Mouse (Mus musculus) testis, adult 2 months (tissue): Measurements from ENCODE around the gene Tesmin. TPM values are rescaled to one million over a fixed set of nuclear protein-coding genes. Genes with fewer than 3 reads are reported as not detected.

Experiments used
- H3K27ac ChIP-seq: fragments of 200-500 bp; 2 replicates; pipeline ENCODE4 v1.5.1; 2012; ENCODE audit warnings: low read depth, low read length; ENCODE audit not compliant: control insufficient read depth, insufficient read depth
- H3K27me3 ChIP-seq: fragments of 200-500 bp; 2 replicates; pipeline ENCODE4 v1.6.1; 2012; ENCODE audit warnings: mild to moderate bottlenecking, low read length, moderate library complexity; ENCODE audit not compliant: control insufficient read depth, insufficient read depth
- H3K36me3 ChIP-seq: fragments of 200-500 bp; 2 replicates; pipeline ENCODE4 v1.6.1; 2012; ENCODE audit warnings: mild to moderate bottlenecking, low read length; ENCODE audit not compliant: control insufficient read depth, insufficient read depth
- H3K4me1 ChIP-seq: fragments of 200-500 bp; 2 replicates; pipeline ENCODE4 v1.6.1; 2012; ENCODE audit warnings: low read length; ENCODE audit not compliant: control insufficient read depth, insufficient read depth
- H3K4me3 ChIP-seq: fragments of 200-500 bp; 2 replicates; pipeline ENCODE4 v1.5.1; 2012; ENCODE audit warnings: low read depth, mild to moderate bottlenecking, low read length, moderate library complexity, mixed read lengths; ENCODE audit not compliant: control insufficient read depth
- CTCF ChIP-seq: fragments of 200-500 bp; IDR thresholded peaks from 2 replicates; pipeline ENCODE4 v1.5.1; 2012; ENCODE audit warnings: low read depth, mild to moderate bottlenecking, inconsistent platforms, low read length, moderate library complexity; ENCODE audit not compliant: control insufficient read depth, insufficient read depth, insufficient replicate concordance
- POLR2A ChIP-seq: fragments of 200-500 bp; IDR thresholded peaks from 2 replicates; pipeline ENCODE4 v1.6.1; 2012; ENCODE audit warnings: low read depth, mild to moderate bottlenecking, inconsistent platforms, low read length, moderate library complexity; ENCODE audit not compliant: control insufficient read depth
- polyA plus RNA-seq: library from polyadenylated mRNA; depleted of rRNA; stranded (reverse); fragments of >200 nt; gene quantifications from 2 replicates; pipeline ENCODE4 v1.2.3, GENCODE M21; 2012; rRNA removed

Tesmin gene
- 134 and 150 TPM in 2 replicates for polyA plus RNA-seq

DNA sequence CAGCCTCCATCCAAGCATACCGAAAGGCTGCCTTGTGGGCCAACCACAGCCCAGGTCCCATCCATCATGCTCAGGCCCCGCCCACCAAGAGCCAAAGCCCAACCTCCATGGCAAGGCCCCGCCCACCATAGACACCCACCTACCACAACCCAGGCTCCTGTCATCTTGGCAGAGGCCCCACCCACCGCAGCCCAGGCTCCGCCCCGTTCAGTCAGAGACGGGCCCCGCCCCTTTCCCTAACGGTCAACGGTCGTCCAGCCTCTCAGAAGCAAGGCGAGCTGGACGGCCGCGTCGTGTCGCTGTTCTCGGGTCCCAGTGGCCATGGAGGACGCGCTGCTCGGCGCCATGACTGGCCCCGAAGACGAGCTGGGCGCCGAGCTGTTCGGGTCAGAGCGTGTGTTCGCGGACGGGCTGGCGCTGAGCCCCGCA is at the start of gene Tesmin:
Tesmin (plus strand) TSS at position 229 of the 429 bp plus-strand sequence.
- H3K4me1 ChIP-seq = peaks cover 5% of the 10 kb centered on the region
- peak within 1 kb of the TSS; percentile 97 for H3K27ac ChIP-seq
- TF ChIP-seq POLR2A (peak; percentile 95), CTCF (no peak)
- H3K4me3 ChIP-seq = peak within 1 kb of the TSS; percentile 89
- no peaks in the 10 kb centered on the region for H3K27me3 ChIP-seq
- H3K36me3 ChIP-seq = peaks cover 1% of the 10 kb centered on the region; the same call in 1 of the 2 replicates

- TF ChIP-seq CTCF (no peak), POLR2A (no peak)
- no peaks in the 10 kb centered on the region for H3K36me3 ChIP-seq
- peaks cover 2% of the 10 kb centered on the region; the same call in 1 of the 2 replicates for H3K4me1 ChIP-seq
- no peaks in the 10 kb centered on the region for H3K27me3 ChIP-seq
- no peak overlapping the region for H3K27ac ChIP-seq
- H3K4me3 ChIP-seq = no peak overlapping the region
These were observed 49.5 kb upstream of the Tesmin start for GRCm38 (mm10) chr19:3339187-3339586.

DNA sequence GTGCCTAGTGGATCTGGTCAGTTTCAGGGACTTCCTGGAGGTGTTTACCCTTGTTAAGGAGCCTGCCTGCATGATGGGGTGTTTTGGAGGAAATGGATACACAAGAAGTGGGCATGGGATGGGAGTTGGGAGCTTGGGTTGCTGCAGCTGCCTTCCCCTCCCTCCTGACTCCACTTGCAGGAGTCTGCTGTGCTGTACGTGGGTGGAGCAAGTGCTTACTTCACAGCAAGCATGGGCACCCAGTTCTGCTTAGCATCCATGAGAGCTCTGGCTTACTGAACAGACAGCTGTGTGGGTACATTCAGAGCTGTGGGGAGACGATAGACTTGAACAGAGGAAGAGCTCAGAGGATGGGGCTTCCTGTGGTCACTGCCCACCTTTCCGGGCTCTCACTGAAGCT is 47.6 kb upstream of the Tesmin start:
- no peaks in the 10 kb centered on the region for H3K36me3 ChIP-seq
- H3K27ac ChIP-seq = no peak overlapping the region
- H3K4me1 ChIP-seq = no peaks in the 10 kb centered on the region
- H3K27me3 ChIP-seq = no peaks in the 10 kb centered on the region
- no peak overlapping the region for H3K4me3 ChIP-seq
- no peak for TF ChIP-seq CTCF
- no peak for TF ChIP-seq POLR2A

GRCm38 (mm10) chr19:3343929-3344328 is 44.7 kb upstream of the Tesmin start:
- H3K4me1 ChIP-seq = no peaks in the 10 kb centered on the region
- H3K4me3 ChIP-seq = no peak overlapping the region
- no peak for TF ChIP-seq CTCF
- TF ChIP-seq POLR2A = no peak
- H3K27me3 ChIP-seq = no peaks in the 10 kb centered on the region
- H3K27ac ChIP-seq = no peak overlapping the region
- no peaks in the 10 kb centered on the region for H3K36me3 ChIP-seq

- Histone ChIP-seq H3K27ac (no peak overlapping the region), H3K27me3 (no peaks in the 10 kb centered on the region), H3K36me3 (no peaks in the 10 kb centered on the region), H3K4me3 (no peak overlapping the region), H3K4me1 (no peaks in the 10 kb centered on the region)
- TF ChIP-seq POLR2A (no peak), CTCF (no peak)
These were observed 43.8 kb upstream of the Tesmin start for GRCm38 (mm10) chr19:3344636-3345544.

GRCm38 (mm10) chr19:3347784-3348183 is 40.9 kb upstream of the Tesmin start:
- Histone ChIP-seq H3K36me3 (no peaks in the 10 kb centered on the region), H3K27me3 (no peaks in the 10 kb centered on the region), H3K27ac (no peak overlapping the region), H3K4me1 (no peaks in the 10 kb centered on the region; the same call in 1 of the 2 replicates), H3K4me3 (no peak overlapping the region)
- TF ChIP-seq POLR2A (no peak), CTCF (peak; percentile 28; the same call in 1 of the 2 replicates)

DNA sequence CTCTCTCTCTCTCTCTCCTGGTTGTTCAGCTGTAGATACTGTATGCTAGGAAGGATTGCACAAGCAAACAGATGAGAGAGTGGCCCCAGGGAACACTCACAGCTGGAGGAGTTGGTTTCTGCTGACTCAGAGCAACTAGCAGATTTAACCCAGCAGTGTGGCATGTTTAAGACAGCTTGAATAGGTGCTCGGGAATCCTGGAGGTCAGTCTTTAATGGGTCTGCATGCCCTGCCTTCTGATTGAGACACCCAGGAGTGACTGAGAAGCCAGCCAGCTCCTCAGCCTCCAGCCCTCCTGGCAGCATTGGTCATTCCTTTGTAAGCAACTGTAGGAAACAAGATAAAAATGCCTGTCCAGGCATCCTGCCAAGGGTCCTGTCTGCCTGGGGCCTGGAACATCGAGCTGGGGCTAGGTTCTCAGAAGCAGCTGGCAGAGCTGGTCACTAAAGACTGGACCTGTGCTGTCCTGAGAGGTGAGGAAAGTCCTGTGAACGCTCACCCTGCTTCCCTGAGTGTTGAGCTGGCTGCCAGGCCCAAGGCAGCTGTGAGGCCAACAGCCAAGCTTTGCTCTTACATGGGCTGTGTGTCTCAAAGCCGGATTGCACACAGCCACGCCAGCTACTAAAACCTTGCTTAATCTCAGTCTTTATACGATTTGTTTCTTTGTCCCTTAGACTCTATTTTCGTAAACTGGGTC is 35.1 kb upstream of the Tesmin start:
- TF ChIP-seq CTCF = no peak
- no peak for TF ChIP-seq POLR2A
- no peaks in the 10 kb centered on the region; the same call in 1 of the 2 replicates for H3K4me1 ChIP-seq
- H3K27ac ChIP-seq = peak overlapping the region; percentile 40; the same call in 1 of the 2 replicates
- no peaks in the 10 kb centered on the region for H3K27me3 ChIP-seq
- no peaks in the 10 kb centered on the region for H3K36me3 ChIP-seq
- no peak overlapping the region for H3K4me3 ChIP-seq
